Mouse (Mus musculus): ENCODE measurements around the gene Aaed1. TPM values are rescaled to one million over a fixed set of nuclear protein-coding genes. Genes with fewer than 3 reads are reported as not detected.

The Aaed1 gene
- polyA plus RNA-seq, 1 experiment from 2014 or later, result 42.6 TPM

GRCm38 (mm10) chr13:64233139-64233538 lies 79.4 kb downstream of the Aaed1 start:
- Histone ChIP-seq H3K4me2 (no peak overlapping the region), H3K27ac (no peak overlapping the region), H3K9me3 (no peaks in the 10 kb centered on the region), H3K4me3 (replicated peaks) (no peak overlapping the region), H3K36me3 (no peaks in the 10 kb centered on the region), H3K9ac (replicated peaks) (no peak overlapping the region), H3K4me1 (replicated peaks) (peaks cover 32% of the 10 kb centered on the region), H3K27me3 (no peaks in the 10 kb centered on the region)
- 86% methylated on average over 4 of the region's 4 CpGs for WGBS
- ATAC-seq (ENCODE audit: insufficient number of reproducible peaks, insufficient read depth, low FRiP score, low TSS enrichment, low read depth), result no peak

DNA sequence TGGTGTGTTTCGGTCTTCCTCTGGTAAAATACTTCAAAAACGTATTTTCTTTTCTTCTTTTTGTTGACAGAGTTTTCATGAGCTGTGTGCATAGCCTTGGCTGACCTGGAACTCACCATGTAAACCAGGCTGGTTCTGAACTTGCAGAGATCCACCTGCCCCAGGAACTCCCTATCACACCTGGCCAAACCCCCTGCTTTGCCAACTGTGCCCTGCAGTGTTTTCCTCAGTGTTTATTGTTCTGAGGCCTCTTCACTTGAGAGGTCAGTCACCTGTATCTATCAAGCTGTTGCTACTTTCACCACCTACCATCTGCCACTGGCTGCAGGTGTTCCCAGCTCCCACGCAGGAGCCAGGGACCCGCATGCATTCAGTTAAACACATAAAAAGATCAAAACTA lies 85.8 kb downstream of the Aaed1 start:
- H3K4me1 ChIP-seq (replicated peaks), result no peaks in the 10 kb centered on the region
- no peaks in the 10 kb centered on the region for H3K36me3 ChIP-seq
- H3K9ac ChIP-seq (replicated peaks), result no peak overlapping the region
- H3K4me3 ChIP-seq (replicated peaks), result no peak overlapping the region
- 86% methylated on average over 4 of the region's 4 CpGs for WGBS
- H3K4me2 ChIP-seq, result no peak overlapping the region
- no peak overlapping the region for H3K27ac ChIP-seq
- no peaks in the 10 kb centered on the region for H3K9me3 ChIP-seq
- ATAC-seq (ENCODE audit: insufficient number of reproducible peaks, insufficient read depth, low FRiP score, low TSS enrichment, low read depth), result no peak
- H3K27me3 ChIP-seq, result no peaks in the 10 kb centered on the region

DNA sequence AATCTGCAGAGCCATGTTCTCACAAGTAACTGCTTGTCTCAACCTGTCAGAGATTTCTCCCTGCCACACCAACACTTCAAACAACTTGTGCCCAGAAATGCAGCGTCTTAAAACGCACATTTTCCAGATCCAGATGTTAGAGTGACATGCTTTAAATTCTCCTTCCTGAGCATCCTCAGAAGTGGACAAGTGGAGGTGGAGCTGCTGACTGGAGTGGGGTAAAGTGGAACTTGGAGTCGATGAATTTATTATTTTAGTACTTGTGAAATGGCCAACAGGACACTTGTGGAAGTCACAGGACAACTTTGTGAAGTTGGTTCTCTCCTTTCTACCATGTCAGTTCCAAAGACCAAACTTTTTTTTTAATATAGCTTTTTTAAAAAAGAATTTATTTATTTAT lies 86.8 kb downstream of the Aaed1 start:
- Histone ChIP-seq H3K4me2 (no peak overlapping the region), H3K9ac (replicated peaks) (no peak overlapping the region), H3K27me3 (no peaks in the 10 kb centered on the region), H3K36me3 (no peaks in the 10 kb centered on the region), H3K4me3 (replicated peaks) (no peak overlapping the region), H3K9me3 (no peaks in the 10 kb centered on the region), H3K27ac (no peak overlapping the region), H3K4me1 (replicated peaks) (no peaks in the 10 kb centered on the region)
- ATAC-seq (ENCODE audit: insufficient number of reproducible peaks, insufficient read depth, low FRiP score, low TSS enrichment, low read depth), result no peak
- WGBS, result 68% methylated on average over 3 of the region's 3 CpGs

Other genes with a start within 250 kb of the Aaed1 start
- not detected in 2 replicates for gene Hsd17b3, start 223.5 kb downstream of the Aaed1 start, polyA plus RNA-seq (2016; fragmentation: Nextera tagmentation; extraction: Ambion mirVana)
- 4.3 and 4.5 TPM in 2 replicates for gene Slc35d2, start 183.3 kb downstream of the Aaed1 start, polyA plus RNA-seq (2016; fragmentation: Nextera tagmentation; extraction: Ambion mirVana)
- gene Zfp367, start 159.5 kb downstream of the Aaed1 start, polyA plus RNA-seq (2016; fragmentation: Nextera tagmentation; extraction: Ambion mirVana), result 17.4 and 19.5 TPM in 2 replicates
- gene Habp4, start 150.9 kb downstream of the Aaed1 start, polyA plus RNA-seq (2016; fragmentation: Nextera tagmentation; extraction: Ambion mirVana), result 30.9 and 31.6 TPM in 2 replicates
- 29.6 and 29.8 TPM in 2 replicates for gene Cdc14b, start 37.4 kb downstream of the Aaed1 start, polyA plus RNA-seq (2016; fragmentation: Nextera tagmentation; extraction: Ambion mirVana)
- gene Ctsl, start 58.2 kb upstream of the Aaed1 start, polyA plus RNA-seq (2016; fragmentation: Nextera tagmentation; extraction: Ambion mirVana), result 153 and 157 TPM in 2 replicates
- 16.9 and 18.1 TPM in 2 replicates for gene Cdk20, start 119.6 kb upstream of the Aaed1 start, polyA plus RNA-seq (2016; fragmentation: Nextera tagmentation; extraction: Ambion mirVana)
- gene Fam240b, start 185.1 kb upstream of the Aaed1 start, polyA plus RNA-seq (2016; fragmentation: Nextera tagmentation; extraction: Ambion mirVana), result not detected in 2 replicates